Mouse (Mus musculus) layer of hippocampus, adult 9-11 months (tissue): ENCODE data around the gene B4galt3.
A peak's percentile ranks its signal among the peaks of the same experiment; 100 is the strongest.

Experiments used
- DNase-seq: peaks from one replicate; pipeline ENCODE4 v3.0.0; 2022

B4galt3 gene

GRCm38 (mm10) chr1:171269848-171270572 is at the start of gene B4galt3:
Gene B4galt3 (plus strand): TSS chr1:171270328.
- peak; percentile 95 for DNase-seq

GRCm38 (mm10) chr1:171220871-171221270 is 49.3 kb upstream of the B4galt3 start:
- DNase-seq = peak; percentile 84

GRCm38 (mm10) chr1:171221281-171222193 is 48.6 kb upstream of the B4galt3 start:
- DNase-seq = no peak

GRCm38 (mm10) chr1:171222238-171223155 is 47.6 kb upstream of the B4galt3 start, which contains the start of gene Tomm40l:
Gene Tomm40l (minus strand): TSS chr1:171222514.
- DNase-seq = peak; percentile 99

GRCm38 (mm10) chr1:171223168-171223567 is 47.0 kb upstream of the B4galt3 start:
- DNase-seq = no peak

- no peak for DNase-seq
Measured at GRCm38 (mm10) chr1:171223796-171224195, 46.3 kb upstream of the B4galt3 start.

- DNase-seq = no peak
Measured at GRCm38 (mm10) chr1:171224857-171225256, 45.3 kb upstream of the B4galt3 start, which contains the start of gene Apoa2. Gene Apoa2 (plus strand): TSS chr1:171225054.

GRCm38 (mm10) chr1:171226780-171227179 is 43.3 kb upstream of the B4galt3 start:
- DNase-seq = no peak

GRCm38 (mm10) chr1:171227879-171228278 is 42.2 kb upstream of the B4galt3 start:
- DNase-seq = no peak

GRCm38 (mm10) chr1:171229750-171230149 is 40.4 kb upstream of the B4galt3 start:
- DNase-seq = no peak

- no peak for DNase-seq
Measured at GRCm38 (mm10) chr1:171230215-171230614, 39.9 kb upstream of the B4galt3 start.

- no peak for DNase-seq
Measured at GRCm38 (mm10) chr1:171231844-171232243, 38.3 kb upstream of the B4galt3 start.

GRCm38 (mm10) chr1:171232348-171232747 is 37.8 kb upstream of the B4galt3 start:
- no peak for DNase-seq

GRCm38 (mm10) chr1:171232800-171233730 is 37.1 kb upstream of the B4galt3 start:
- DNase-seq = no peak

GRCm38 (mm10) chr1:171234126-171234525 is 36.0 kb upstream of the B4galt3 start, which contains the start of gene Fcer1g:
Gene Fcer1g (minus strand): TSS chr1:171234365.
- DNase-seq = peak; percentile 73

GRCm38 (mm10) chr1:171234538-171234937 is 35.6 kb upstream of the B4galt3 start:
- no peak for DNase-seq

GRCm38 (mm10) chr1:171235791-171236190 is 34.3 kb upstream of the B4galt3 start:
- DNase-seq = no peak

- DNase-seq = no peak
Measured at GRCm38 (mm10) chr1:171237438-171237837, 32.7 kb upstream of the B4galt3 start.

GRCm38 (mm10) chr1:171238463-171238862 is 31.7 kb upstream of the B4galt3 start:
- no peak for DNase-seq

GRCm38 (mm10) chr1:171239992-171240744 is 30.0 kb upstream of the B4galt3 start:
- DNase-seq = no peak

GRCm38 (mm10) chr1:171240911-171241310 is 29.2 kb upstream of the B4galt3 start:
- DNase-seq = no peak
